Mouse (Mus musculus) intestine, embryonic 15.5 days (tissue): ENCODE measurements around the gene Eps8l3. TPM values are rescaled to one million over a fixed set of nuclear protein-coding genes. Genes with fewer than 3 reads are reported as not detected.

Experiments
- ATAC-seq: fragments of 200-750 bp; cut with Nextera tagmentation; 2 replicates; pipeline ENCODE4 v1.8.0; 2017; ENCODE audit warnings: moderate TSS enrichment, moderate library complexity
- H3K27ac ChIP-seq: fragments of 300-500 bp; sonication (generic); 2 replicates; pipeline ENCODE4 v1.5.1; 2015; ENCODE audit warnings: mild to moderate bottlenecking, inconsistent platforms
- H3K27me3 ChIP-seq: fragments of 300-500 bp; sonication (generic); replicated peaks from 2 replicates; pipeline ENCODE4 v1.6.1; 2015; ENCODE audit warnings: inconsistent platforms
- H3K36me3 ChIP-seq: fragments of 300-500 bp; sonication (generic); 2 replicates; pipeline ENCODE4 v1.6.1; 2015; ENCODE audit warnings: inconsistent platforms
- H3K4me1 ChIP-seq: fragments of 300-500 bp; sonication (generic); replicated peaks from 2 replicates; pipeline ENCODE4 v1.6.1; 2015; ENCODE audit warnings: inconsistent platforms
- H3K4me2 ChIP-seq: fragments of 300-500 bp; sonication (generic); replicated peaks from 2 replicates; pipeline ENCODE4 v1.6.1; 2015; ENCODE audit warnings: mild to moderate bottlenecking, inconsistent platforms
- H3K4me3 ChIP-seq: fragments of 300-500 bp; sonication (generic); replicated peaks from 2 replicates; pipeline ENCODE4 v1.5.1; 2015; ENCODE audit warnings: inconsistent platforms
- H3K9ac ChIP-seq: fragments of 300-500 bp; sonication (generic); 2 replicates; pipeline ENCODE4 v1.6.1; 2015; ENCODE audit warnings: inconsistent platforms
- H3K9me3 ChIP-seq: fragments of 300-500 bp; sonication (generic); 2 replicates; pipeline ENCODE4 v1.6.1; 2016; ENCODE audit warnings: inconsistent platforms
- WGBS: fragments of 180-500 bp; shearing (Covaris S2); methylation state at CpG from one replicate; pipeline ENCODE4 v1.1.7; 2015; 5-methylcytosine and 5-hydroxymethylcytosine counted together
- polyA plus RNA-seq: library from polyadenylated mRNA; unstranded; fragments of >200 nt; fragmentation: Nextera tagmentation; extraction: Ambion mirVana; gene quantifications from 2 replicates; pipeline ENCODE4 v1.2.1, GENCODE M21; 2015

Eps8l3 gene
- polyA plus RNA-seq, 1 experiment from 2014 or later, result 164 TPM

- no peaks in the 10 kb centered on the region for H3K9me3 ChIP-seq
- H3K9ac ChIP-seq, result no peak overlapping the region
- ATAC-seq, result peak; percentile 51; the same call in 1 of the 2 replicates
- H3K4me3 ChIP-seq, result no peak overlapping the region
- H3K36me3 ChIP-seq, result no peaks in the 10 kb centered on the region
- 56% methylated on average over 7 of the region's 7 CpGs for WGBS
- no peak overlapping the region for H3K4me2 ChIP-seq
- H3K4me1 ChIP-seq, result no peaks in the 10 kb centered on the region
- no peak overlapping the region for H3K27ac ChIP-seq
- H3K27me3 ChIP-seq, result no peaks in the 10 kb centered on the region
These were observed 40.9 kb downstream of the Eps8l3 start for GRCm38 (mm10) chr3:107917783-107918408.

DNA sequence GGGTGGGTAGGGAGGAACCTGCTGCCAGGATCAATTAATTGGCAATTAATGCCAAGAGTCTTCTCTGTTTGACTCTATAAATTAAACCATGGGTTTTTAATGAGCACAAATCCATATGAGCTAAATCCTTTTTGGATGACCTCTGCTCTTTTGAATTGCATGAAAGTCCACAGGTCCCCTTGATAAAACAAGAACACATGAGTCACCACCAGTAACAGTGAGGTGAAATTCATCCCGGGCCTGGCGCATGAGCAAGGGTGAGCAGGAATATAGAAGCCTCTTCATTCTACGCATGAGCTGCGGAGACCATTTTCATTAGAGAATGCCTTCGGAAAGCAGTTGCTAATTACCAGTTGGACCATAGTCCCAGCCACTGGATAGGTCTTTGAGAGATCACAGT lies 43.3 kb downstream of the Eps8l3 start:
- Histone ChIP-seq H3K4me1 (no peaks in the 10 kb centered on the region), H3K36me3 (no peaks in the 10 kb centered on the region), H3K9me3 (no peaks in the 10 kb centered on the region), H3K4me3 (no peak overlapping the region), H3K27ac (no peak overlapping the region), H3K9ac (no peak overlapping the region), H3K27me3 (no peaks in the 10 kb centered on the region), H3K4me2 (no peak overlapping the region)
- WGBS, result 81% methylated on average over 5 of the region's 5 CpGs
- ATAC-seq, result peak; percentile 59

- Histone ChIP-seq H3K9me3 (no peaks in the 10 kb centered on the region), H3K27ac (no peak overlapping the region), H3K4me1 (0 out of 2 replicates have a peak, but pooled peaks cover 2% of the 10 kb centered on the region), H3K36me3 (no peaks in the 10 kb centered on the region), H3K4me3 (no peak overlapping the region), H3K27me3 (no peaks in the 10 kb centered on the region), H3K4me2 (no peak overlapping the region), H3K9ac (no peak overlapping the region)
- no peak for ATAC-seq
- 92% methylated on average over 3 of the region's 3 CpGs for WGBS
These were observed 48.3 kb downstream of the Eps8l3 start for GRCm38 (mm10) chr3:107925335-107925734.

- no peak overlapping the region for H3K4me2 ChIP-seq
- H3K27me3 ChIP-seq, result no peaks in the 10 kb centered on the region
- ATAC-seq, result no peak
- H3K27ac ChIP-seq, result no peak overlapping the region
- H3K9me3 ChIP-seq, result no peaks in the 10 kb centered on the region
- WGBS, result 92% methylated on average over 3 of the region's 3 CpGs
- no peak overlapping the region for H3K9ac ChIP-seq
- H3K4me3 ChIP-seq, result no peak overlapping the region
- H3K36me3 ChIP-seq, result no peaks in the 10 kb centered on the region
- H3K4me1 ChIP-seq, result 0 out of 2 replicates have a peak, but pooled peaks cover 5% of the 10 kb centered on the region
These were observed 50.8 kb downstream of the Eps8l3 start for GRCm38 (mm10) chr3:107927841-107928240.

DNA sequence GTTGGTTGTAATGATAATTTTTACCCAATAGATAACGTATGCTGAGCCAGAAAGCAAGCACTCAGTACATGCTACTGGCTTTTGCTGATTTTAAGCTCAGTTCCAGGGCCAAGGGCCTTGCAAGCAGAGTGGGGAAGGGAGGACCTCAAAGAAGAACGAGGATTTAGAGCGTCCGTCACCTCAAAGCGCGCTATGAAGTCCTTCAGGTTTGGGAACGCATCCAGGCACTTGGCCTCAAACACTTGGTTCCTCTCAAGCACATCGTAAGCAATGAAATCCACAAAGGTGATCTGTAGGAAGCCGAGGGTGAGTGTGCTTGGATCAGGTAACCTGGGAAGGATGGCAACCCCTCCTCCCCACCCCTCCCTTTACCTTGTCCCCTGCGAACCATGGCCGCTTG lies 51.7 kb downstream of the Eps8l3 start:
- ATAC-seq, result no peak
- 78% methylated on average over 11 of the region's 11 CpGs for WGBS
- Histone ChIP-seq H3K9ac (no peak overlapping the region), H3K27me3 (no peaks in the 10 kb centered on the region), H3K27ac (no peak overlapping the region), H3K4me3 (no peak overlapping the region), H3K4me1 (0 out of 2 replicates have a peak, but pooled peaks cover 5% of the 10 kb centered on the region), H3K36me3 (no peaks in the 10 kb centered on the region), H3K9me3 (no peaks in the 10 kb centered on the region), H3K4me2 (no peak overlapping the region)

DNA sequence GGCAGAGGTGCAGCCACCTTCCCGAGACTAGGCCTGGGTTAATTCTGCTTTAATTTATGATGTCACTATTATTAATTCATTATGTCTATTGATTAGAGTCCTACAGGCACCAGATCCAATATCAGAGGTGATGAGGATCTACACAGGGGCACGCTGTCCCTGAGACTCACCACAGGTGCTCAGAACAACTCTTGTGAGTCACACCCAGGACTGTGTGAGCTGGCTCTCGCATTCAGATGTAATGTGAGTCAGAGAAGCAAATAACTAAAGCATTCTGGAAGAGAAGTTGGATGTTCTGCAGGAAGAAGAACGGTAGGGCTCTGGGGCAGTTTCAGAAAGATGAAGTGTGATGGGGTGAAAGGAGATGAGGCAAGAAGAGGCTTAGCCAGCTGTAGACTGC lies 52.2 kb downstream of the Eps8l3 start:
- Histone ChIP-seq H3K36me3 (no peaks in the 10 kb centered on the region), H3K4me1 (0 out of 2 replicates have a peak, but pooled peaks cover 5% of the 10 kb centered on the region), H3K27ac (no peak overlapping the region), H3K4me2 (no peak overlapping the region), H3K27me3 (no peaks in the 10 kb centered on the region), H3K9ac (no peak overlapping the region), H3K4me3 (no peak overlapping the region), H3K9me3 (no peaks in the 10 kb centered on the region)
- ATAC-seq, result no peak
- 73% methylated on average over 4 of the region's 4 CpGs for WGBS

DNA sequence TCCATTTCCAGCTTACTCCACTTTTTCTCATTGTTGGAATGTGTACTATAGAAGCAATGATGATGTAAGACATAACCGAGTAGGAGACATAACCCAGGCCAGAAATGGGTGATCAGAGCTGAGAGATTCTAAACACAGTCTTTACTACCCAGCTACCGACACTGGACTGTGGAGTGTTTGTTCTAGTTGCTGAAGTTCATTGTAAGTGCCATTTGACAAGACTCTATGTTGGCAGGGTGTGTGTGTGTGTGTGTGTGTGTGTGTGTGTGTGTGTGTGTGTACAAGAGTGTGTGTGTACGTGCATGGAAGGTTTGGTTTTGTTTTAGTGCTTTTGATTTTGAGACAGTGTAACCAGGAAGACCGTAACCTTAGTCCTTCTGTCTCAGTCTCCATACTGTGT lies 52.7 kb downstream of the Eps8l3 start:
- Histone ChIP-seq H3K4me2 (no peak overlapping the region), H3K27me3 (no peaks in the 10 kb centered on the region), H3K4me1 (0 out of 2 replicates have a peak, but pooled peaks cover 5% of the 10 kb centered on the region), H3K36me3 (no peaks in the 10 kb centered on the region), H3K27ac (no peak overlapping the region), H3K9me3 (no peaks in the 10 kb centered on the region), H3K4me3 (no peak overlapping the region), H3K9ac (no peak overlapping the region)
- ATAC-seq, result no peak
- WGBS, result 76% methylated on average over 4 of the region's 4 CpGs

DNA sequence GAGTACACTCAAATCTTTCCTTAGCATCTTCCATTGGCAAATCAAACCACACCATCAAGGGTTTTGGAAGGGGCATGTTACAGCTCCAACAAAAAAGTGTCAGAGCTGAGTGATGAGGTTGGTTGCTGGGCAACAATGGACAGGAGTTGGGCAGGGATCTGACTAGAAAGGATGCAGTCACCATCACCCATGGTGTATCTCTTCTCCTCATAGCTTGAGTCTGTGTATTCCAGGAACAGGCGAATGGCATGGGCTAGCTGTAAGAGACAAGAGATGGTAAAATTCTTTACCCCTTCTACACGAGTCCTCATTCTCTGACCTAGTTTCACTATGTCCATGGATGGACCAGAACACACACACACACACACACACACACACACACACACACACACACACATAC lies 54.1 kb downstream of the Eps8l3 start:
- Histone ChIP-seq H3K4me3 (peak overlapping the region; percentile 33), H3K4me2 (peak overlapping the region; percentile 66), H3K27me3 (no peaks in the 10 kb centered on the region), H3K36me3 (no peaks in the 10 kb centered on the region), H3K4me1 (0 out of 2 replicates have a peak, but pooled peaks cover 5% of the 10 kb centered on the region), H3K9ac (peak overlapping the region; percentile 28; the same call in 1 of the 2 replicates), H3K9me3 (no peaks in the 10 kb centered on the region), H3K27ac (0 out of 2 replicates have a peak overlapping the region, but pooled peaks have one; percentile 27)
- no peak for ATAC-seq
- WGBS, result 60% methylated on average over 2 of the region's 2 CpGs

DNA sequence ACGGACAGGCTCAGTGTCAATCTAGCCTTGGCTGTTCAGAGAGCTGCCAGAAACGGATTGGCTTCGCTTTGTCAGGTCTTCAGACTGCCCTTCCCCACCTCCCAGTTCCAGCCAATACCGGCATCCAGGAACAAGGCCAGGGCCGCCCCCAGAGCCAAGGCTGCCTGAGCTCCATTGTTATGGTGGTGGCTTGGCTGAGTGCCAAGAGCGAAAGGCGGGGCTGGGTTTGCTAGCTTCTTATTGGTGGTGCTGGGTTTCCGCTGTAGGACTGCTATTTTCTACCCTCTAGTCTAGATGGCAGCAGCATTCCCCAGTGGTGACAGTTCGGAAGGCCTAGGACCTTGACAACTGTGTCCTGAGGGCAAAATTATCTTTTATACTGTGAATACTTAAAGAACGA lies 54.6 kb downstream of the Eps8l3 start, which contains the start of gene Gstm7:
TSS of gene Gstm7 (minus strand) at position 148 of the 400 bp plus-strand sequence.
- peak within 1 kb of the TSS; percentile 28; the same call in 1 of the 2 replicates for H3K27ac ChIP-seq

GRCm38 (mm10) chr3:107932128-107932527 lies 55.1 kb downstream of the Eps8l3 start:
- H3K27me3 ChIP-seq, result no peaks in the 10 kb centered on the region
- H3K9me3 ChIP-seq, result no peaks in the 10 kb centered on the region
- peak overlapping the region; percentile 28; the same call in 1 of the 2 replicates for H3K27ac ChIP-seq
- no peak overlapping the region for H3K4me2 ChIP-seq
- 0 out of 2 replicates have a peak, but pooled peaks cover 5% of the 10 kb centered on the region for H3K4me1 ChIP-seq
- H3K36me3 ChIP-seq, result no peaks in the 10 kb centered on the region
- WGBS, result 52% methylated on average over 6 of the region's 6 CpGs
- ATAC-seq, result peak; percentile 71
- H3K9ac ChIP-seq, result no peak overlapping the region
- no peak overlapping the region for H3K4me3 ChIP-seq

More for the DNA sequence above, 54.6 kb downstream of the Eps8l3 start, which contains the start of gene Gstm7:
- WGBS, result 7% methylated on average over 10 of the region's 10 CpGs
- no peaks in the 10 kb centered on the region for H3K9me3 ChIP-seq
- H3K27me3 ChIP-seq, result no peaks in the 10 kb centered on the region
- peak within 1 kb of the TSS; percentile 66 for H3K4me2 ChIP-seq
- no peaks in the 10 kb centered on the region for H3K36me3 ChIP-seq
- H3K4me3 ChIP-seq, result peak within 1 kb of the TSS; percentile 33
- 0 out of 2 replicates have a peak, but pooled peaks cover 5% of the 10 kb centered on the region for H3K4me1 ChIP-seq
- peak within 1 kb of the TSS; percentile 28; the same call in 1 of the 2 replicates for H3K9ac ChIP-seq
- peak; percentile 98 for ATAC-seq

- Histone ChIP-seq H3K9ac (no peak overlapping the region), H3K27me3 (no peaks in the 10 kb centered on the region), H3K4me2 (no peak overlapping the region), H3K9me3 (no peaks in the 10 kb centered on the region), H3K4me3 (no peak overlapping the region), H3K27ac (no peak overlapping the region), H3K4me1 (0 out of 2 replicates have a peak, but pooled peaks cover 4% of the 10 kb centered on the region), H3K36me3 (no peaks in the 10 kb centered on the region)
- WGBS, result 76% methylated on average over 3 of the region's 3 CpGs
- no peak for ATAC-seq
These were observed 58.2 kb downstream of the Eps8l3 start for GRCm38 (mm10) chr3:107935268-107935667.

DNA sequence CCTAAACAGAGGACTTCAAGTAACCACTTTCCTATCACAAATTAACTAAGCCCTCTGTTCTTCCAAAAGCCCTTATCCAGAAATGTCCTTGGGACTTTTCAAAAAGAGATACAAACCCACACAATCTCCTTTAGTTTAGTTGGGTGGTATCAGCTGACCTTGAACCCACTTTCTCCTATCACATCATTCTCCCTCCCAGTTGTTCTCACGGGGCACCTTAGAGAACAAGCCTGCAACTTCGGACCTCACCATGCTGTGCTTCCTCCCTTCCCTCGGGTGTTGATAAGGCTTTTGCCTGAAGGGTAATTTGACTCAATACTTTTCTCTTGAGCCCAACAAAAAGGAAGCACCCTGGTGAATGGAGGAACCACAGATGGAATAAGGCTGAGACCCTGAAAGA lies 58.9 kb downstream of the Eps8l3 start:
- H3K4me3 ChIP-seq, result no peak overlapping the region
- no peaks in the 10 kb centered on the region for H3K9me3 ChIP-seq
- whole genome bisulfite sequencing, result 46% methylated on average over 3 of the region's 3 CpGs
- no peak overlapping the region for H3K9ac ChIP-seq
- H3K27ac ChIP-seq, result no peak overlapping the region
- no peak overlapping the region for H3K4me2 ChIP-seq
- 0 out of 2 replicates have a peak, but pooled peaks cover 4% of the 10 kb centered on the region for H3K4me1 ChIP-seq
- H3K36me3 ChIP-seq, result no peaks in the 10 kb centered on the region
- no peak for ATAC-seq
- H3K27me3 ChIP-seq, result no peaks in the 10 kb centered on the region

DNA sequence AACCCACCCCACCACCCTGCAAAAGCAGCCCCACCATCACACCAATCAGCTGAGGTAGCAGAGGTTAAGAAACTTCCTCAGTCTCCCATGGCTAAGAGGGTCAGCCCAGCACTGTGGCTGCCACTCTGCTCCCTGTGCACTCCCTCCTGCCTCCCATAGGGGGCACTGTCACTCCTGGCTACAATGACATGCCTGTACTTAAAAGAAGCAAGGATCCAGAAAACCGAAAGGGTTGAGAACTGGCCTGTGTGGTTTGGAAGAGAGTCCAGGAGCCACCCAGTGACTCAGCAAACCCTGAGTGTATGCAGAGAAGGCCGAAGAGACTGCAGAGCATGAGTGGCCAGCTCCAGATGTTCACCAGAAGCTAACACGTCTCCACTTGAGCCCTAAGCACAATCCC lies 62.4 kb downstream of the Eps8l3 start:
- Histone ChIP-seq H3K4me3 (no peak overlapping the region), H3K36me3 (no peaks in the 10 kb centered on the region), H3K9ac (no peak overlapping the region), H3K4me2 (no peak overlapping the region), H3K27me3 (no peaks in the 10 kb centered on the region), H3K9me3 (no peaks in the 10 kb centered on the region), H3K4me1 (no peaks in the 10 kb centered on the region), H3K27ac (no peak overlapping the region)
- 39% methylated on average over 3 of the region's 3 CpGs for WGBS
- peak; percentile 41; the same call in 1 of the 2 replicates for ATAC-seq
